Mouse (Mus musculus) spleen, adult 2 months (tissue): ENCODE results near the gene Wdsub1. TPM values are rescaled to one million over a fixed set of nuclear protein-coding genes. Genes with fewer than 3 reads are reported as not detected.

ENCODE experiments used
- DNase-seq, 2 experiments: peaks; one replicate each; pipeline versions ENCODE4 v3.0.0 to v3.0.0-alpha.2; 2012 to 2021; ENCODE audit warnings: low spot score in 2 of 2, low read depth in 1 of 2
- H3K27ac ChIP-seq: fragments of 200-500 bp; 2 replicates; pipeline ENCODE4 v1.5.1; 2012; ENCODE audit warnings: low read length, inconsistent platforms; ENCODE audit not compliant: insufficient read depth
- H3K27me3 ChIP-seq: fragments of 200-500 bp; 2 replicates; pipeline ENCODE4 v1.6.1; 2012; ENCODE audit warnings: mild to moderate bottlenecking, moderate library complexity, low read length, inconsistent platforms; ENCODE audit not compliant: control insufficient read depth, insufficient read depth
- H3K36me3 ChIP-seq: fragments of 200-500 bp; 2 replicates; pipeline ENCODE4 v1.6.1; 2012; ENCODE audit warnings: mild to moderate bottlenecking, low read length, inconsistent platforms; ENCODE audit not compliant: control insufficient read depth, insufficient read depth
- H3K4me1 ChIP-seq: fragments of 200-500 bp; 2 replicates; pipeline ENCODE4 v1.6.1; 2011; ENCODE audit warnings: inconsistent platforms; ENCODE audit not compliant: control insufficient read depth, insufficient read depth, insufficient read length
- H3K4me3 ChIP-seq: fragments of 200-500 bp; 2 replicates; pipeline ENCODE4 v1.5.1; 2011; ENCODE audit warnings: mild to moderate bottlenecking, inconsistent platforms; ENCODE audit not compliant: insufficient read depth, insufficient read length; ENCODE audit errors: extremely low read depth
- CTCF ChIP-seq: fragments of 200-500 bp; IDR thresholded peaks from 2 replicates; pipeline ENCODE4 v1.5.1; 2011; ENCODE audit warnings: mild to moderate bottlenecking, inconsistent platforms; ENCODE audit not compliant: insufficient read depth, insufficient read length, insufficient replicate concordance; ENCODE audit errors: extremely low read depth
- POLR2A ChIP-seq: fragments of 200-500 bp; IDR thresholded peaks from 2 replicates; pipeline ENCODE4 v1.6.1; 2011; ENCODE audit warnings: low read depth, low read length, inconsistent platforms
- WGBS: fragments of 180-500 bp; shearing (Covaris S2); methylation state at CpG from one replicate; pipeline ENCODE4 v1.1.7; 2018; 5-methylcytosine and 5-hydroxymethylcytosine counted together
- polyA plus RNA-seq: library from polyadenylated mRNA; depleted of rRNA; stranded (reverse); fragments of >200 nt; gene quantifications from 2 replicates; pipeline ENCODE4 v1.2.3, GENCODE M21; 2012

The Wdsub1 gene
- polyA plus RNA-seq, 1 experiment: 27.9 TPM

GRCm38 (mm10) chr2:59821044-59821443, 61.3 kb downstream of the Wdsub1 start:
- Histone ChIP-seq H3K27ac (no peak overlapping the region), H3K4me3 (no peak overlapping the region), H3K4me1 (no peaks in the 10 kb centered on the region), H3K27me3 (no peaks in the 10 kb centered on the region), H3K36me3 (no peaks in the 10 kb centered on the region)
- 91% methylated on average over 2 of the region's 2 CpGs for WGBS
- DNase-seq: no peak
- no peak for TF ChIP-seq POLR2A
- no peak for TF ChIP-seq CTCF

- H3K27me3 ChIP-seq: no peaks in the 10 kb centered on the region
- WGBS: 91% methylated on average over 15 of the region's 15 CpGs
- no peaks in the 10 kb centered on the region for H3K36me3 ChIP-seq
- TF ChIP-seq CTCF: no peak
- no peak for TF ChIP-seq POLR2A
- no peak overlapping the region for H3K27ac ChIP-seq
- H3K4me3 ChIP-seq: no peak overlapping the region
- H3K4me1 ChIP-seq: no peaks in the 10 kb centered on the region
- no peak for DNase-seq
Measured at GRCm38 (mm10) chr2:59820088-59820487, 62.3 kb downstream of the Wdsub1 start.

GRCm38 (mm10) chr2:59819415-59819814, 63.0 kb downstream of the Wdsub1 start:
- Histone ChIP-seq H3K27me3 (no peaks in the 10 kb centered on the region), H3K4me1 (no peaks in the 10 kb centered on the region), H3K36me3 (no peaks in the 10 kb centered on the region), H3K27ac (no peak overlapping the region), H3K4me3 (no peak overlapping the region)
- DNase-seq: no peak
- TF ChIP-seq POLR2A: no peak
- TF ChIP-seq CTCF: no peak
- 95% methylated on average over 6 of the region's 6 CpGs for WGBS

GRCm38 (mm10) chr2:59818663-59819062, 63.7 kb downstream of the Wdsub1 start:
- no peak overlapping the region for H3K27ac ChIP-seq
- no peak for DNase-seq
- H3K36me3 ChIP-seq: no peaks in the 10 kb centered on the region
- no peak for TF ChIP-seq POLR2A
- no peak for TF ChIP-seq CTCF
- H3K27me3 ChIP-seq: no peaks in the 10 kb centered on the region
- no peak overlapping the region for H3K4me3 ChIP-seq
- 95% methylated on average over 15 of the region's 15 CpGs for WGBS
- H3K4me1 ChIP-seq: no peaks in the 10 kb centered on the region

- no peaks in the 10 kb centered on the region for H3K4me1 ChIP-seq
- DNase-seq: no peak
- WGBS: 77% methylated on average over 8 of the region's 8 CpGs
Measured at GRCm38 (mm10) chr2:59814997-59815396, 67.4 kb downstream of the Wdsub1 start.

GRCm38 (mm10) chr2:59813457-59813856, 68.9 kb downstream of the Wdsub1 start:
- no peak for DNase-seq
- Histone ChIP-seq H3K27me3 (no peaks in the 10 kb centered on the region), H3K27ac (no peak overlapping the region), H3K4me1 (no peaks in the 10 kb centered on the region), H3K36me3 (no peaks in the 10 kb centered on the region), H3K4me3 (no peak overlapping the region)
- 92% methylated on average over 13 of the region's 13 CpGs for WGBS
- no peak for TF ChIP-seq POLR2A
- no peak for TF ChIP-seq CTCF

More at GRCm38 (mm10) chr2:59814997-59815396, 67.4 kb downstream of the Wdsub1 start:
- H3K36me3 ChIP-seq: no peaks in the 10 kb centered on the region
- H3K27ac ChIP-seq: no peak overlapping the region
- no peak overlapping the region for H3K4me3 ChIP-seq
- TF ChIP-seq POLR2A: no peak
- TF ChIP-seq CTCF: no peak
- no peaks in the 10 kb centered on the region for H3K27me3 ChIP-seq

- Histone ChIP-seq H3K4me3 (no peak overlapping the region), H3K27ac (no peak overlapping the region), H3K4me1 (no peaks in the 10 kb centered on the region), H3K27me3 (no peaks in the 10 kb centered on the region), H3K36me3 (no peaks in the 10 kb centered on the region)
- no peak for TF ChIP-seq POLR2A
- TF ChIP-seq CTCF: no peak
- DNase-seq: no peak
- WGBS: 94% methylated on average over 1 of the region's 1 CpGs
Measured at GRCm38 (mm10) chr2:59812641-59813040, 69.8 kb downstream of the Wdsub1 start.
